Mouse (Mus musculus): ENCODE measurements around the gene Mgme1.
A peak's percentile ranks its signal among the peaks of the same experiment; 100 is the strongest.

GRCm38 (mm10) chr2:144229647-144230046 is 40.8 kb upstream of the Mgme1 start:
- TF ChIP-seq POLR2A (IDR thresholded peaks at IDR 0.05; ENCODE audit: control insufficient read depth in 1 of 2, insufficient read depth in 1 of 2, low read depth in 1 of 2, low read length in 2 of 2, poor library complexity in 1 of 2) (peak in 1 of 2 experiments; percentile 76; a peak in 2 of 4 replicates), SIN3A (IDR thresholded peaks at IDR 0.05; ENCODE audit: low read length) (0 out of 2 replicates have a peak, but pooled peaks have one; percentile 48), CTCF (IDR thresholded peaks at IDR 0.05 in 2 of 3, conservative IDR thresholded peaks at IDR 0.05 in 1 of 3; ENCODE audit: control insufficient read depth in 1 of 3, insufficient read depth in 1 of 3, low read depth in 2 of 3, low read length in 3 of 3, poor library complexity in 1 of 3, severe bottlenecking in 1 of 3) (no peak), MXI1 (IDR thresholded peaks at IDR 0.05; ENCODE audit: low read depth, low read length) (peak; percentile 89)

Measured in MEL (cell line).